Mouse (Mus musculus): ENCODE measurements at regions not wholly inside any gene's neighbourhood (a gene's known extent, or its start where the extent isn't known, plus 50 kb on each side); places are given as distances from the start of the nearest gene placed in this dataset.
A peak's percentile ranks its signal among the peaks of the same experiment; 100 is the strongest.

DNA sequence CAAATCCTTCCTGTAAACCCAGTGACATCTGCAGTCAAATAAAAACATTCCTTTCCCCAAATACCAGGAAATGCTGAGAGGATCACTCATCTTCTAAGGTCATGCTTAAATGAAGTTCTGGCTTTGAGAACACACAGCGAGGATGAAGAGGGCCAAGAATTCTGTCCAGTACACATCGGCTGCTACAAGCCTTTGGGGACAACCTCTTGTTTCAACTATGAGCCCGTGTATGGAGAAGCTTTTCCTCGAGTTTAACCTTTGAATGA is 334.9 kb upstream of the Ddhd1 start:
- Histone ChIP-seq H3K27me3 (replicated peaks; ENCODE audit: control insufficient read depth, insufficient read depth, low read length) (no peaks in the 10 kb centered on the region), H3K9me3 (ENCODE audit: control insufficient read depth, low read length) (no peaks in the 10 kb centered on the region), H3K36me3 (ENCODE audit: control insufficient read depth, insufficient read depth, low read length) (no peaks in the 10 kb centered on the region), H3K9ac (ENCODE audit: low read depth, low read length) (no peak overlapping the region), H3K4me1 (ENCODE audit: control insufficient read depth, insufficient read depth, low read length) (peaks cover 6% of the 10 kb centered on the region; the same call in 1 of the 2 replicates), H3K27ac (ENCODE audit: low read length) (no peak overlapping the region; the same call in 1 of the 2 replicates), H3K4me2 (ENCODE audit: low read depth, low read length) (no peak overlapping the region), H3K4me3 (ENCODE audit: low read length) (no peak overlapping the region)
- WGBS: 47% methylated on average over 4 of the region's 4 CpGs
- no peak for ATAC-seq

DNA sequence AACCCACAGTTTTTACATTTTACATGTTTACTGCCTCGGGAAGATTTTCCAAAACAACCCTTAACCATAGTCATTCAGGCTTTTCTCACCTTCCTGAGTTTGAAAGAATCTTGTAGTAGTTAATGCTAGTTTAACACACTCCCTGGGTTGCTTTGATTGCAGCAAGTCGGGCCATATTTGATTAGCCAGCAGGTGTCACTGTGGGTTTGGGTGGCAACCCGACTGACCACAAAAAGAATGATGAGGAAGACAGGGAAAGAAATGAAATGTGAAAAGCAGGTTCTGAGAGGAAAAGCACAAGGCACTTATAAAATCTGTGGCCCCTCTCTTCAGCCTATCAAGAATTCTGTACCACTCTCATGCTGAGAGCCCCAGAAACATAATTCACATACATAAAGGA is 335.7 kb upstream of the Ddhd1 start:
- Histone ChIP-seq H3K27me3 (replicated peaks; ENCODE audit: control insufficient read depth, insufficient read depth, low read length) (no peaks in the 10 kb centered on the region), H3K4me2 (ENCODE audit: low read depth, low read length) (no peak overlapping the region), H3K36me3 (ENCODE audit: control insufficient read depth, insufficient read depth, low read length) (no peaks in the 10 kb centered on the region), H3K9ac (ENCODE audit: low read depth, low read length) (no peak overlapping the region), H3K4me1 (ENCODE audit: control insufficient read depth, insufficient read depth, low read length) (peaks cover 6% of the 10 kb centered on the region; the same call in 1 of the 2 replicates), H3K4me3 (ENCODE audit: low read length) (no peak overlapping the region), H3K9me3 (ENCODE audit: control insufficient read depth, low read length) (no peaks in the 10 kb centered on the region), H3K27ac (ENCODE audit: low read length) (peak overlapping the region; percentile 48; the same call in 1 of the 2 replicates)
- 5% methylated on average over 3 of the region's 3 CpGs for WGBS
- no peak for ATAC-seq

DNA sequence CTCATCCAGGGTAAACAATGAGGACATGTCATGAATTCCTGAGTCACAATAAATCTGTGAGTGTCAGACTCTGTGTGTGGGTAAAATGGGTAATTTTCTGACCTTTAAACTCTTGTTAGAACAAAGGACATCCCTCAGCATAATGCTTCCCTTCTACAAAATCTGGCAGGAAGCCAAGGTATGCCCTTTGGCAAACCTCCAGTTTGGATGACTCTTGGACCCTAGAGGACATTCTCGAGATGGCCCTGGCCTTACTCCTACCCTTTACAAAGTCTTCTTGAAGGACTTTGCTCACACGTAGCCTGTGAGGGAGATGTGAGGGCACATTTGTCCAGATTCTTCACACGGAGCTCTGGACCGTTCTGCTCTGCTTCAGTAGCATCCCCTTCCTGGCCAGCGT is 338.8 kb upstream of the Ddhd1 start:
- ATAC-seq: peak; percentile 93
- Histone ChIP-seq H3K4me2 (ENCODE audit: low read depth, low read length) (no peak overlapping the region), H3K4me1 (ENCODE audit: control insufficient read depth, insufficient read depth, low read length) (peaks cover 6% of the 10 kb centered on the region; the same call in 1 of the 2 replicates), H3K4me3 (ENCODE audit: low read length) (no peak overlapping the region), H3K27me3 (replicated peaks; ENCODE audit: control insufficient read depth, insufficient read depth, low read length) (no peaks in the 10 kb centered on the region), H3K36me3 (ENCODE audit: control insufficient read depth, insufficient read depth, low read length) (no peaks in the 10 kb centered on the region), H3K27ac (ENCODE audit: low read length) (no peak overlapping the region), H3K9ac (ENCODE audit: low read depth, low read length) (no peak overlapping the region), H3K9me3 (ENCODE audit: control insufficient read depth, low read length) (no peaks in the 10 kb centered on the region)
- 38% methylated on average over 5 of the region's 5 CpGs for WGBS

DNA sequence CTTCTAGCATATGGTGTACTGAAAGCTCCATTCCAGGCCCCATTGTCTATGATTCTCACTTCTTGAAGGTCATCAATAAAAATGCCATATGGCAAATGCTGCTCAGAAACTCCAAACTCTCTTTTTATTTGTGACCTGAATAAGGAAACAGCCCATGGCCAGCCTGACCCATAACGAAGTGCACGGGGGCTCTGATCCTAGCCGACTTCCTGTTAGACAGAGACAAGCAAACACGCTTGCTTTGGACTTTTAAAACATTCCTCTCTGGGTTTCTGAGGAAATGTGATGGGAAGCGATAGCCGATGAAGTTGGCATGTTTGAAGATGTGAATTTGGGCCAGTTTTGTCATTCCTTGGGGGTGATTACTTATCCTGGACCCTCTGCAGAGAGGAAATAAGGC is 346.1 kb upstream of the Ddhd1 start:
- WGBS: 78% methylated on average over 6 of the region's 6 CpGs
- H3K4me3 ChIP-seq (ENCODE audit: low read length): no peak overlapping the region
- ATAC-seq: no peak

DNA sequence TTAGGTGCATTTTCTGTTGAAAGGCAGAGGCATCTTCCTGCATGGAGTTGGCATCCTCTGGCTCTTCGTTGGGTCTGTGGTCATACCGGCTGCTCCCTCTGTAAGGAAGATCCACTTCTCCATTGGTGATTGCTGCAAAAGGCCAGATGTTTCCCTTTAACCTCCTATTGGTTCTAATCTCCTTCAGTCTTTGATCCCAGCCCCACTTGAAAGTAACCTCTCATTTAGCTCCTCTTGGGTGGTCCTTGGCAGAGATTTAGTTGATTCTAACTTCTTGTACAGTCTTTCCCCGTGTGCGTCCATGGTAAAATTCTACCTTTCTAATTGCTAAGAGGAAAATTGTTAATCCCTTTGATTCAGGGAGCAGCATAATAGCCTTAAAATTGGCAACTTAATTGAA is 347.4 kb upstream of the Ddhd1 start:
- H3K4me3 ChIP-seq (ENCODE audit: low read length): no peak overlapping the region
- H3K4me2 ChIP-seq (ENCODE audit: low read depth, low read length): no peak overlapping the region
- H3K9ac ChIP-seq (ENCODE audit: low read depth, low read length): no peak overlapping the region
- no peaks in the 10 kb centered on the region for H3K4me1 ChIP-seq (ENCODE audit: control insufficient read depth, insufficient read depth, low read length)
- WGBS: 63% methylated on average over 4 of the region's 4 CpGs
- H3K36me3 ChIP-seq (ENCODE audit: control insufficient read depth, insufficient read depth, low read length): no peaks in the 10 kb centered on the region
- H3K9me3 ChIP-seq (ENCODE audit: control insufficient read depth, low read length): no peaks in the 10 kb centered on the region
- no peaks in the 10 kb centered on the region for H3K27me3 ChIP-seq (replicated peaks; ENCODE audit: control insufficient read depth, insufficient read depth, low read length)
- H3K27ac ChIP-seq (ENCODE audit: low read length): no peak overlapping the region
- no peak for ATAC-seq

More for the DNA sequence above, 346.1 kb upstream of the Ddhd1 start:
- Histone ChIP-seq H3K9ac (ENCODE audit: low read depth, low read length) (no peak overlapping the region), H3K27me3 (replicated peaks; ENCODE audit: control insufficient read depth, insufficient read depth, low read length) (no peaks in the 10 kb centered on the region), H3K27ac (ENCODE audit: low read length) (no peak overlapping the region), H3K36me3 (ENCODE audit: control insufficient read depth, insufficient read depth, low read length) (no peaks in the 10 kb centered on the region), H3K4me1 (ENCODE audit: control insufficient read depth, insufficient read depth, low read length) (no peaks in the 10 kb centered on the region), H3K9me3 (ENCODE audit: control insufficient read depth, low read length) (no peaks in the 10 kb centered on the region), H3K4me2 (ENCODE audit: low read depth, low read length) (no peak overlapping the region)

DNA sequence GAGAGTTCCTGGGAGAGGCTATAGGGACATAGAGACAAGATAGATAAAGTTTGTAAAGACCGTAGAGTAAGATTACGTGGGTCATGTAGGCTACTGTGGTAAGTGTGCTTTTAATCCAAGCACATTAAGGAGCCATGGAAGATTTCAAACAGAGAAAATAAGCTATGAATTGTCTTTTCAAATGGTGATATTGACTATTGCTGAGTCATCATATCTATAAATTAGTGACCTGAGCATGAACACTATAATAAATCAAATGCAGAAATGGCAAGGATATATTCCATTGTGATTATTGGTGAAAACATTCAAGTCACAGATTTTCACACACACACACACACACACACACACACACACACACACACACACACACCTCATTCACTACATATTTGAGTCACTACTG is 355.3 kb upstream of the Ddhd1 start:
- Histone ChIP-seq H3K4me1 (ENCODE audit: control insufficient read depth, insufficient read depth, low read length) (peaks cover 22% of the 10 kb centered on the region), H3K9me3 (ENCODE audit: control insufficient read depth, low read length) (no peaks in the 10 kb centered on the region), H3K4me3 (ENCODE audit: low read length) (no peak overlapping the region), H3K9ac (ENCODE audit: low read depth, low read length) (no peak overlapping the region), H3K4me2 (ENCODE audit: low read depth, low read length) (no peak overlapping the region), H3K27ac (ENCODE audit: low read length) (no peak overlapping the region), H3K27me3 (replicated peaks; ENCODE audit: control insufficient read depth, insufficient read depth, low read length) (no peaks in the 10 kb centered on the region), H3K36me3 (ENCODE audit: control insufficient read depth, insufficient read depth, low read length) (no peaks in the 10 kb centered on the region)
- WGBS: 92% methylated on average over 2 of the region's 2 CpGs
- no peak for ATAC-seq

DNA sequence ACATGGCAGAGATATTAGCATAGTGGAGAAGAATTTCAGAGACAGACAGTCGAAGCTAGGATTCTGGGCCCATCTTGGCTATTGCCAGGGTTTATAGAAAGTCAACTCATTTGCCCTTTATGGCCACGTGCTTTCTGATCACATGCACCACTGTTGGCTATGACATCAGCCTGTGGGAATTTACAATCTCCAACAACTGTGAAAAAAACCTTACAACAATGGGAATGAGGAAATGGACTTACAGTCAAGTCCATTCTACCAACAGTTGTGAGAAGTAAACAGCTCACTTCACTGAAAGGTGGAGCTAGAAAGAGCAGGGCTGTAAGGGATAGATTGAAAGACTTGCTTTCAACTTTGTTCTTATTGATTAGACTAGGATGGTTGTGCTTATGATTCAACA is 356.1 kb upstream of the Ddhd1 start:
- Histone ChIP-seq H3K4me3 (ENCODE audit: low read length) (no peak overlapping the region), H3K36me3 (ENCODE audit: control insufficient read depth, insufficient read depth, low read length) (no peaks in the 10 kb centered on the region), H3K4me1 (ENCODE audit: control insufficient read depth, insufficient read depth, low read length) (peaks cover 31% of the 10 kb centered on the region), H3K27ac (ENCODE audit: low read length) (no peak overlapping the region), H3K27me3 (replicated peaks; ENCODE audit: control insufficient read depth, insufficient read depth, low read length) (no peaks in the 10 kb centered on the region), H3K9me3 (ENCODE audit: control insufficient read depth, low read length) (no peaks in the 10 kb centered on the region), H3K4me2 (ENCODE audit: low read depth, low read length) (no peak overlapping the region), H3K9ac (ENCODE audit: low read depth, low read length) (no peak overlapping the region)
- peak; percentile 19; the same call in 1 of the 2 replicates for ATAC-seq
- WGBS: 48% methylated on average over 2 of the region's 2 CpGs

DNA sequence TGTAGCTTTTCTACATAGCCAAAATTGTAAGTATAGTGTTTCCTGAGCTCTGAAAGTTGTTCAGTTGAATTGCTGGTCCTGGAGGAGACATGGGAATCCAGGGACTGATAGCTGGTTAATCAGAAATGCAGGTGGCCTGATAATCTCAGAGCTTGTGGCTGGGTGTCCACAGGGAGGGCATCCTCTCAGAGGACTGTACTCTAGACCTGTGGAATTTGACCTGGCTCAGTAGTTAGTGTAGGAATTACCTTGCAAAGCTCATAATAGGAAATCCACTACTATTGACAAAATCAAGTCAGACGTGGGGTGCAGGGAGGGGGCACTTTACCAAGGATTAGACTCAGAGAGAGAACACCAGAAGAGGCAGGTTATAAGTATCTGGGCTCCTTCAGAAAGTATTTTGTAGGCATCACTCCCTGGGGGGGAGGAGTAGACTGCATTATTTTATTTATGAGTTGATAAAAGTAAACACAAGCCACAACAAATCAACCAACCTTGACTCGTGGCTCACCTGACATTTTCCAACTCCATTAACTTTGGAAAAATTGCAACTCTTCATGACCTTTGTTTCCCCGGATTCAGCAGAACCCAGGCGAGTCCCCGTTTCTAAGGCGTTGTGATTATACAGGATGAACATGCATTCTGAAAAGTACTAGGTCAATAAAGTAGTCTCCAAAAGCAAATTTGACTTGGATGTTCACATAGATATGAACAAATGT is 357.9 kb upstream of the Ddhd1 start:
- 67% methylated on average over 6 of the region's 6 CpGs for WGBS
- H3K9me3 ChIP-seq (ENCODE audit: control insufficient read depth, low read length): no peaks in the 10 kb centered on the region
- no peaks in the 10 kb centered on the region for H3K36me3 ChIP-seq (ENCODE audit: control insufficient read depth, insufficient read depth, low read length)
- H3K4me2 ChIP-seq (ENCODE audit: low read depth, low read length): no peak overlapping the region
- H3K4me3 ChIP-seq (ENCODE audit: low read length): no peak overlapping the region
- H3K27me3 ChIP-seq (replicated peaks; ENCODE audit: control insufficient read depth, insufficient read depth, low read length): no peaks in the 10 kb centered on the region
- peak; percentile 76 for ATAC-seq
- peak overlapping the region; percentile 91 for H3K27ac ChIP-seq (ENCODE audit: low read length)
- peaks cover 32% of the 10 kb centered on the region for H3K4me1 ChIP-seq (ENCODE audit: control insufficient read depth, insufficient read depth, low read length)
- no peak overlapping the region for H3K9ac ChIP-seq (ENCODE audit: low read depth, low read length)

DNA sequence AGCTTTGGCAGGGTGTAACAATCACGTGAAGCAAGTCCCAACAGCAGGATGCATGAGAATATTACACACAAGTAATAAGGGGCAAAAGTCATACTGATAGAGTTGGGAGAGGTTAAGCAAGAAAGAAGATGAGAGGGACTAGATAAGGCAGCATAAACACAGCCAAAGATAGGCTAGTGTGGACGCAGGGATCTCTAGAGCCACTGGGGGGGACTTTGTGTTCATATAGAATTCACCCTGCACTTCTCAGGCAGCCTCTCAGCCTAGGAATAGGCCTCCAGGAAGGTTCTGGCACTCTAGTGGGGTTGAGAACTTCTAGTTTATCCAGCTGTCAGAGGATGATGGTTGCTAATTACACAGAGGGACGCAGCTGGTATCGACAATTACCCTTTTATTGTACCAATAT is 358.8 kb upstream of the Ddhd1 start:
- WGBS: 23% methylated on average over 4 of the region's 4 CpGs
- no peak overlapping the region for H3K9ac ChIP-seq (ENCODE audit: low read depth, low read length)
- H3K4me3 ChIP-seq (ENCODE audit: low read length): no peak overlapping the region
- H3K4me2 ChIP-seq (ENCODE audit: low read depth, low read length): no peak overlapping the region
- no peaks in the 10 kb centered on the region for H3K9me3 ChIP-seq (ENCODE audit: control insufficient read depth, low read length)
- H3K27me3 ChIP-seq (replicated peaks; ENCODE audit: control insufficient read depth, insufficient read depth, low read length): no peaks in the 10 kb centered on the region
- peaks cover 32% of the 10 kb centered on the region for H3K4me1 ChIP-seq (ENCODE audit: control insufficient read depth, insufficient read depth, low read length)
- peak overlapping the region; percentile 91 for H3K27ac ChIP-seq (ENCODE audit: low read length)
- peak; percentile 79 for ATAC-seq
- H3K36me3 ChIP-seq (ENCODE audit: control insufficient read depth, insufficient read depth, low read length): no peaks in the 10 kb centered on the region

DNA sequence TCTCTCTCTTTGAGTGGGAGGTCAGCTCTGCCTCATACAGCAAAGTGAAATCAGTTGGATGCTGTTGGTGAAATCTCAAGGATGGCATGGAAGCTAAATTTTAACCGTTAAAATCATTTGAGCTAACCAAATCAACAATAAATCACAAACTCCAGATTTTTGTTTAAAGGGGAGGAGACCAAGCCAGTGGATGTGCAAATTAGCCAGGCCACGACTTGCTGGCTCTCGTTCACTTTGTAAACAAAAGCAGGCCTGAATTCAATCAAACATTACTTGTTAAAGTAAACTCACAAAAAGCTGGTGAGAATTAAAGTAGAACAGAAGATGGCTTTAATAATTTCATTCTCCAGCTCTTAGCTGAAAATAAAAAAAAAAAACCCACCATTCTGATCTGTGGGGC is 359.3 kb upstream of the Ddhd1 start:
- 24% methylated on average over 3 of the region's 3 CpGs for WGBS

More for the DNA sequence above, 359.3 kb upstream of the Ddhd1 start:
- Histone ChIP-seq H3K4me2 (ENCODE audit: low read depth, low read length) (no peak overlapping the region), H3K9ac (ENCODE audit: low read depth, low read length) (no peak overlapping the region), H3K36me3 (ENCODE audit: control insufficient read depth, insufficient read depth, low read length) (no peaks in the 10 kb centered on the region), H3K4me1 (ENCODE audit: control insufficient read depth, insufficient read depth, low read length) (peaks cover 32% of the 10 kb centered on the region), H3K9me3 (ENCODE audit: control insufficient read depth, low read length) (no peaks in the 10 kb centered on the region), H3K4me3 (ENCODE audit: low read length) (no peak overlapping the region), H3K27ac (ENCODE audit: low read length) (peak overlapping the region; percentile 91), H3K27me3 (replicated peaks; ENCODE audit: control insufficient read depth, insufficient read depth, low read length) (no peaks in the 10 kb centered on the region)
- ATAC-seq: no peak
